Mouse (Mus musculus) CH12.LX (cell line): ENCODE measurements around the gene Calcoco2. TPM values are rescaled to one million over a fixed set of nuclear protein-coding genes. Genes with fewer than 3 reads are reported as not detected.

Experiments
- DNase-seq: peaks from one replicate; pipeline ENCODE4 v3.0.0-alpha.2; 2013; ENCODE audit errors: extremely low read depth
- H3K27ac ChIP-seq: 2 replicates; pipeline ENCODE4 v1.5.1; 2012; ENCODE audit warnings: low read depth, mild to moderate bottlenecking, control low read depth, moderate library complexity; ENCODE audit not compliant: insufficient read depth
- H3K27me3 ChIP-seq: replicated peaks from 2 replicates; pipeline ENCODE3; 2012; ENCODE audit warnings: inconsistent platforms
- H3K36me3 ChIP-seq, 2 experiments: replicated peaks in 1 of 2; 2 replicates each; pipeline versions ENCODE3 to v1.6.1; 2012; ENCODE audit warnings: inconsistent platforms in 1 of 2, low read length in 1 of 2, mild to moderate bottlenecking in 1 of 2, mixed read lengths in 1 of 2, moderate library complexity in 1 of 2; ENCODE audit not compliant: control insufficient read depth in 1 of 2, insufficient read depth in 1 of 2
- H3K4me1 ChIP-seq, 2 experiments: 2 replicates each; pipeline ENCODE4 v1.6.1; 2012; ENCODE audit warnings: inconsistent platforms in 1 of 2, moderate library complexity in 1 of 2; ENCODE audit not compliant: insufficient read depth in 2 of 2, control insufficient read depth in 1 of 2
- H3K4me2 ChIP-seq: 2 replicates; pipeline ENCODE4 v1.6.1; 2012; ENCODE audit warnings: low read depth, mild to moderate bottlenecking, control low read depth; ENCODE audit not compliant: poor library complexity, insufficient read depth, severe bottlenecking
- H3K4me3 ChIP-seq, 3 experiments: fragments of 150-350 bp in 1 of 3; sonication (generic) in 1 of 3; replicated peaks in 1 of 3; 2 replicates each; pipeline versions ENCODE3 to v1.5.1; 2011 to 2012; ENCODE audit warnings: low read depth in 2 of 3, low read length in 2 of 3, mild to moderate bottlenecking in 2 of 3, moderate library complexity in 2 of 3, control low read depth in 1 of 3, improper control_type of control experiment in 1 of 3, inconsistent platforms in 1 of 3, mixed read lengths in 1 of 3; ENCODE audit not compliant: poor library complexity in 1 of 3
- H3K79me2 ChIP-seq: replicated peaks from 2 replicates; pipeline ENCODE4 v1.6.1; 2012; ENCODE audit warnings: mild to moderate bottlenecking, moderate library complexity; ENCODE audit not compliant: control insufficient read depth, poor library complexity, insufficient read depth, severe bottlenecking; ENCODE audit errors: extremely low read depth
- H3K9ac ChIP-seq: 2 replicates; pipeline ENCODE4 v1.6.1; 2012; ENCODE audit warnings: low read depth, mild to moderate bottlenecking, control low read depth, moderate library complexity; ENCODE audit not compliant: insufficient read depth
- H3K9me3 ChIP-seq: replicated peaks from 2 replicates; pipeline ENCODE3; 2012; ENCODE audit warnings: low read length, inconsistent platforms, mixed read lengths
- CHD1 ChIP-seq: IDR thresholded peaks from 2 replicates; pipeline ENCODE4 v1.6.1; 2012; ENCODE audit warnings: low read depth, low read length, improper control_type of control experiment, inconsistent platforms
- CHD2 ChIP-seq: IDR thresholded peaks from 2 replicates; pipeline ENCODE4 v1.6.1; 2011; ENCODE audit warnings: low read length, improper control_type of control experiment
- CTCF ChIP-seq, 2 experiments: IDR thresholded peaks in 1 of 2; conservative IDR thresholded peaks in 1 of 2; 2 replicates each; pipeline ENCODE4 v1.5.1; 2011 to 2012; ENCODE audit warnings: low read depth in 2 of 2, low read length in 2 of 2, improper control_type of control experiment in 1 of 2, inconsistent platforms in 1 of 2, mild to moderate bottlenecking in 1 of 2, moderate library complexity in 1 of 2
- ETS1 ChIP-seq: conservative IDR thresholded peaks from 2 replicates; pipeline ENCODE4 v1.6.1; 2012; ENCODE audit warnings: low read depth, mild to moderate bottlenecking, inconsistent platforms, low read length, improper control_type of control experiment, moderate library complexity
- GABPA ChIP-seq: IDR thresholded peaks from 2 replicates; pipeline ENCODE4 v1.6.1; 2012; ENCODE audit warnings: low read depth, low read length, improper control_type of control experiment, inconsistent platforms; ENCODE audit not compliant: insufficient replicate concordance
- IRF4 ChIP-seq: IDR thresholded peaks from 2 replicates; pipeline ENCODE4 v1.6.1; 2014; ENCODE audit warnings: low read depth, mild to moderate bottlenecking, inconsistent platforms, low read length, improper control_type of control experiment
- MAFK ChIP-seq: IDR thresholded peaks from 2 replicates; pipeline ENCODE4 v1.6.1; 2011; ENCODE audit warnings: low read length, improper control_type of control experiment; ENCODE audit not compliant: insufficient replicate concordance
- MEF2A ChIP-seq: IDR thresholded peaks from 2 replicates; pipeline ENCODE4 v1.6.1; 2014; ENCODE audit warnings: low read depth, mild to moderate bottlenecking, inconsistent platforms, low read length, improper control_type of control experiment, borderline replicate concordance
- POLR2A ChIP-seq: IDR thresholded peaks from 2 replicates; pipeline ENCODE4 v1.6.1; 2011; ENCODE audit warnings: low read depth, mild to moderate bottlenecking, improper control_type of control experiment, low read length
- RAD21 ChIP-seq: IDR thresholded peaks from 2 replicates; pipeline ENCODE4 v1.6.1; 2011; ENCODE audit warnings: low read depth, mild to moderate bottlenecking, low read length, improper control_type of control experiment, moderate library complexity
- RCOR1 ChIP-seq: conservative IDR thresholded peaks from 2 replicates; pipeline ENCODE4 v1.6.1; 2012; ENCODE audit warnings: low read depth, mild to moderate bottlenecking, inconsistent platforms, low read length, improper control_type of control experiment
- SIN3A ChIP-seq: IDR thresholded peaks from 2 replicates; pipeline ENCODE4 v1.6.1; 2012; ENCODE audit warnings: low read length, improper control_type of control experiment, inconsistent platforms
- TBP ChIP-seq: conservative IDR thresholded peaks from 2 replicates; pipeline ENCODE4 v1.6.1; 2011; ENCODE audit warnings: low read depth, low read length, improper control_type of control experiment
- ZKSCAN1 ChIP-seq: IDR thresholded peaks from 2 replicates; pipeline ENCODE4 v1.6.1; 2012; ENCODE audit warnings: low read depth, inconsistent platforms, low read length, improper control_type of control experiment, borderline replicate concordance
- ZMIZ1 ChIP-seq: IDR thresholded peaks from 2 replicates; pipeline ENCODE4 v1.6.1; 2012; ENCODE audit warnings: low read depth, mild to moderate bottlenecking, inconsistent platforms, low read length, improper control_type of control experiment
- dilution Hi-C: fragments of 300-500 bp; cut with MboI; formaldehyde crosslinking; loops from 2 replicates; pipeline ENCODE4 v1.14.3; 2020; ENCODE audit warnings: low sequenced_read_pairs; ENCODE audit not compliant: extremely low pct_unique_long_range_greater_than_20kb, extremely low pct_ligation_motif_present
- in situ Hi-C: fragments of 300-500 bp; cut with MboI; formaldehyde crosslinking; loops from 3 replicates; pipeline ENCODE4 v1.14.3; 2019; ENCODE audit warnings: low sequenced_read_pairs, low pct_ligation_motif_present, low pct_unique_long_range_greater_than_20kb, mixed read lengths
- polyA plus RNA-seq: library from polyadenylated mRNA; unstranded; fragments of >175 nt; gene quantifications from 2 replicates; pipeline ENCODE4 v1.2.1, GENCODE M21; 2012; ENCODE audit warnings: low read depth; ENCODE audit not compliant: insufficient read length
- total RNA-seq, 2 experiments: library from RNA; depleted of rRNA; stranded (reverse); fragments of 300-350 nt in 1 of 2; fragments of >200 nt in 1 of 2; gene quantifications; 2 replicates each; pipeline ENCODE4 v1.2.3; 2012 to 2014

Gene Calcoco2
- total and polyA plus RNA-seq, 3 experiments = not detected

DNA sequence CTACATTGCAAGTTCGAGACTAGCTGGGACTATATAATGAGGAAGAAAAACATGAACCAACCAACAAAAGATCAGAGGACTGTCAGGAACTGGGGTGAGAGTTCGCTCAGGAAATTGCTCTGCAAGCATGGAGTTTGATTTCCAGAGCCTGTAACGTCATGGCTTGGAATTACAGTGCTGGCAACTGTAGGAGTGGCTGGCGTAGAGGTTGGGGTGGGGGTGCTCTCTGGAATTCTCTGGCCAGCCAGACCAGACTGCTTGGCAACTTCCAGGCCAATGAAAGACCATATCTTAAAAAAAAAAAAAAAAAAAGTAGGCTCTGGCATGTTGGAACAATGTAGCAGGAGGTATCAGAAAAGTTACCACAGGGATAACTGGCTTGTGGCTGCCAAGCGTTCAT is 31.0 kb downstream of the Calcoco2 start:
- H3K36me3 ChIP-seq = no peaks in the 10 kb centered on the region
- peaks cover under 1% of the 10 kb centered on the region for H3K9me3 ChIP-seq
- no peak for DNase-seq
- no peak overlapping the region for H3K9ac ChIP-seq
- TF ChIP-seq POLR2A (no peak), CHD1 (no peak), RAD21 (no peak), CHD2 (no peak), ZKSCAN1 (no peak), MAFK (no peak), CTCF (conservative IDR thresholded peaks at IDR 0.05 in 1 of 2, IDR thresholded peaks at IDR 0.05 in 1 of 2; ENCODE audit: low read depth in 2 of 2, low read length in 2 of 2) (no peak), ETS1 (no peak)
- H3K4me3 ChIP-seq = no peak overlapping the region
- no peak overlapping the region for H3K27ac ChIP-seq
- in situ Hi-C loops (loop anchor here (10.0 kb wide), 1 partner anchor 96 kb away; no protein-coding TSS in a partner anchor), dilution Hi-C loops (no loop called here)
- peaks cover 10% of the 10 kb centered on the region for H3K27me3 ChIP-seq
- no peak overlapping the region for H3K4me2 ChIP-seq
- H3K79me2 ChIP-seq = no peaks in the 10 kb centered on the region
- H3K4me1 ChIP-seq = peaks cover 0 to 8% of the 10 kb centered on the region in 2 experiments; a peak in 1 of 4 replicates

DNA sequence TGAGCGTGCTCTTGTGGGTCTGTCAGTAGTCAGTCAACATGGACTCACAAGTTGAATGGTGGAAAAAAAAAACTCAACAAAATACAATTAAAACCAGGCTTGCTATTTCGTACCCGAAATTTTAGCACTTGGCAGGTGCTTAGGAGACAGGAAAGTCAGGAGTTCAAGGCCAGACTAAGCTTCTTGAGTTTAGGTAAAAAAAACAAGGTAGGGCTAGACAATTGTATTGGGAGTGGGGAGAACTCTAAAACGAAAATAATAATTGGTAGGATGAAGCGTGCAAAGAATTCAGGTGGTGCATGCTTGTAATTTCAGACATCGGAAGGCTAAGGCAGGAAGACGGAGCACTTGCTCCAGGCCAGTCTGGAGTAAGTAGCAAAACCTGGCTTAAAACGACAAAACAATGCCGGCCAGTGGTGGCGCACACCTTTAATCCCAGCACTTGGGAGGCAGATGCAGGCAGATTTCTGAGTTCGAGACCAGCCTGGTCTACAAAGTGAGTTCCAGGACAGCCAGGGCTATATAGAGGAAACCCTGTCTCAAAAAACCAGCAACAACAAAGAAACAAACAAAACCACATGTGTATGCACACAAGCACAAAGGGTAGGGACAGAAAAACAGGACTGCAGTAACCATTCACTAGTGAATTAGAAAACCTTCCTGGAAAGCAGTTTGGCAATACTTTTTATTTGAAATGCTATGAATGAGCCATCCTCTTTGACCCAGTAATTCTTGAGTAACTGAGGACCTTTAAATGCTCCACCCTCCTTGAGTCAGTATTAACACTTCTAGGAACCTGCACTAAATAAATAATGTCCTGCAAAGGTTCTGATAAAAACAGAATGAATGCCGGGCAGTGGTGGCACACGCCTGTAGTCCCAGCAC is 35.3 kb downstream of the Calcoco2 start:
- no peak for DNase-seq
- H3K4me2 ChIP-seq = peak overlapping the region; percentile 71
- TF ChIP-seq ETS1 (0 out of 2 replicates have a peak, but pooled peaks have one; percentile 5), GABPA (no peak), MEF2A (no peak), IRF4 (no peak), POLR2A (no peak), CHD1 (peak; percentile 97), TBP (0 out of 2 replicates have a peak, but pooled peaks have one; percentile 67), RCOR1 (0 out of 2 replicates have a peak, but pooled peaks have one; percentile 39), SIN3A (no peak), ZMIZ1 (no peak)
- H3K9ac ChIP-seq = peak overlapping the region; percentile 77
- H3K9me3 ChIP-seq = no peaks in the 10 kb centered on the region
- H3K4me3 ChIP-seq = peak overlapping the region; percentile 30 to 55 (median 32)
- peak overlapping the region; percentile 30; the same call in 1 of the 2 replicates for H3K27ac ChIP-seq
- peaks cover 7 to 24% of the 10 kb centered on the region in 2 experiments for H3K4me1 ChIP-seq
- H3K27me3 ChIP-seq = no peaks in the 10 kb centered on the region
- peaks cover 17% of the 10 kb centered on the region for H3K79me2 ChIP-seq
- in situ Hi-C loops = no loop called here
- dilution Hi-C loops = no loop called here
- peaks cover 13 to 20% of the 10 kb centered on the region in 2 experiments for H3K36me3 ChIP-seq
